Mouse (Mus musculus): Measurements from ENCODE around the gene Mark4. TPM values are rescaled to one million over a fixed set of nuclear protein-coding genes. Genes with fewer than 3 reads are reported as not detected.
A peak's percentile ranks its signal among the peaks of the same experiment; 100 is the strongest.

The Mark4 gene
- polyA plus RNA-seq, 1 experiment from 2014 or later, result 13.3 TPM

- Histone ChIP-seq H3K9ac (ENCODE audit: low read depth, low read length) (no peak overlapping the region), H3K4me1 (replicated peaks; ENCODE audit: control insufficient read depth, insufficient read depth, low read length) (0 out of 2 replicates have a peak, but pooled peaks cover 3% of the 10 kb centered on the region), H3K4me3 (ENCODE audit: low read depth, low read length) (no peak overlapping the region), H3K9me3 (ENCODE audit: control insufficient read depth, low read length) (no peaks in the 10 kb centered on the region), H3K4me2 (replicated peaks; ENCODE audit: low read depth, low read length) (no peak overlapping the region), H3K27ac (ENCODE audit: low read depth, low read length) (no peak overlapping the region), H3K27me3 (ENCODE audit: control insufficient read depth, insufficient read depth, low read length) (peaks cover 14% of the 10 kb centered on the region), H3K36me3 (ENCODE audit: control insufficient read depth, insufficient read depth, low read length) (no peaks in the 10 kb centered on the region)
- ATAC-seq (ENCODE audit: low FRiP score) (no peak), DNase-seq (ENCODE audit: low spot score) (no peak)
- 56% methylated on average over 5 of the region's 5 CpGs for WGBS
Observed at GRCm38 (mm10) chr7:19496214-19496555, 37.6 kb upstream of the Mark4 start.

- Histone ChIP-seq H3K4me2 (replicated peaks; ENCODE audit: low read depth, low read length) (no peak overlapping the region), H3K9me3 (ENCODE audit: control insufficient read depth, low read length) (no peaks in the 10 kb centered on the region), H3K27ac (ENCODE audit: low read depth, low read length) (no peak overlapping the region), H3K36me3 (ENCODE audit: control insufficient read depth, insufficient read depth, low read length) (no peaks in the 10 kb centered on the region), H3K4me3 (ENCODE audit: low read depth, low read length) (no peak overlapping the region), H3K27me3 (ENCODE audit: control insufficient read depth, insufficient read depth, low read length) (peaks cover 19% of the 10 kb centered on the region), H3K4me1 (replicated peaks; ENCODE audit: control insufficient read depth, insufficient read depth, low read length) (0 out of 2 replicates have a peak, but pooled peaks cover 3% of the 10 kb centered on the region), H3K9ac (ENCODE audit: low read depth, low read length) (no peak overlapping the region)
- ATAC-seq (ENCODE audit: low FRiP score) (no peak), DNase-seq (ENCODE audit: low spot score) (no peak)
- WGBS, result 56% methylated on average over 20 of the region's 20 CpGs
Observed at GRCm38 (mm10) chr7:19495521-19496213, 37.0 kb upstream of the Mark4 start.

- H3K9ac ChIP-seq (ENCODE audit: low read depth, low read length), result no peak overlapping the region
- H3K4me2 ChIP-seq (replicated peaks; ENCODE audit: low read depth, low read length), result no peak overlapping the region
- no peaks in the 10 kb centered on the region for H3K9me3 ChIP-seq (ENCODE audit: control insufficient read depth, low read length)
- no peaks in the 10 kb centered on the region for H3K36me3 ChIP-seq (ENCODE audit: control insufficient read depth, insufficient read depth, low read length)
- H3K27ac ChIP-seq (ENCODE audit: low read depth, low read length), result no peak overlapping the region
- ATAC-seq (ENCODE audit: low FRiP score) (no peak), DNase-seq (ENCODE audit: low spot score) (no peak)
- 0 out of 2 replicates have a peak, but pooled peaks cover 3% of the 10 kb centered on the region for H3K4me1 ChIP-seq (replicated peaks; ENCODE audit: control insufficient read depth, insufficient read depth, low read length)
- peaks cover 25% of the 10 kb centered on the region for H3K27me3 ChIP-seq (ENCODE audit: control insufficient read depth, insufficient read depth, low read length)
- 83% methylated on average over 25 of the region's 25 CpGs for WGBS
- H3K4me3 ChIP-seq (ENCODE audit: low read depth, low read length), result no peak overlapping the region
Observed at GRCm38 (mm10) chr7:19494751-19495474, 36.3 kb upstream of the Mark4 start.

DNA sequence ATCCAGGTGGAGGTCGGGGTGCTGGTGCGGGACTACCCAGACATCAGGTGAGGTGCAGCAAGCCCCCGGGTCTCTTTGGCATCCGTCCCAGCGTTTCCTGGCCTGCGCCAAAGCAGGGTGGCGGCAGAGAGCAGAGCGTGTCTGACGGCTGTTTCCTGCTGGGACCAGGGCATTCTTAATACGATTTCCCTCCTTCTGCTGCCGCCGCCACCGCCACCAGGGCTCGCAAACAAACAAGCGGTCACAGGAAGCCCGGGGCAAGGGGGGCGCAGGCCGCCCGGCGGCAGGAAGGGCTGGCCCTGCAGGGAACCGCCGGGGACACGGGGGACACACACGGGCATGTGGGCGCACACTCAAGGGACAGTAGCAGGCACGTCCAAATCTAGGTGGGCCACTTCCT is 33.1 kb upstream of the Mark4 start:
- ATAC-seq (ENCODE audit: low FRiP score) (no peak), DNase-seq (ENCODE audit: low spot score) (peak; percentile 42)
- no peaks in the 10 kb centered on the region for H3K36me3 ChIP-seq (ENCODE audit: control insufficient read depth, insufficient read depth, low read length)
- peaks cover 49% of the 10 kb centered on the region for H3K27me3 ChIP-seq (ENCODE audit: control insufficient read depth, insufficient read depth, low read length)
- WGBS, result 3% methylated on average over 26 of the region's 26 CpGs
- peak overlapping the region; percentile 15; the same call in 1 of the 2 replicates for H3K9ac ChIP-seq (ENCODE audit: low read depth, low read length)
- peaks cover 6% of the 10 kb centered on the region; the same call in 1 of the 2 replicates for H3K4me1 ChIP-seq (replicated peaks; ENCODE audit: control insufficient read depth, insufficient read depth, low read length)
- 0 out of 2 replicates have a peak overlapping the region, but pooled peaks have one; percentile 13 for H3K4me3 ChIP-seq (ENCODE audit: low read depth, low read length)
- H3K9me3 ChIP-seq (ENCODE audit: control insufficient read depth, low read length), result no peaks in the 10 kb centered on the region
- H3K4me2 ChIP-seq (replicated peaks; ENCODE audit: low read depth, low read length), result peak overlapping the region; percentile 37
- H3K27ac ChIP-seq (ENCODE audit: low read depth, low read length), result no peak overlapping the region

- ATAC-seq (ENCODE audit: low FRiP score) (peak; percentile 51; the same call in 1 of the 2 replicates), DNase-seq (ENCODE audit: low spot score) (peak; percentile 48)
- H3K9me3 ChIP-seq (ENCODE audit: control insufficient read depth, low read length), result no peaks in the 10 kb centered on the region
- 2% methylated on average over 30 of the region's 31 CpGs for WGBS
- H3K27me3 ChIP-seq (ENCODE audit: control insufficient read depth, insufficient read depth, low read length), result peaks cover 49% of the 10 kb centered on the region
- no peaks in the 10 kb centered on the region for H3K36me3 ChIP-seq (ENCODE audit: control insufficient read depth, insufficient read depth, low read length)
- H3K4me2 ChIP-seq (replicated peaks; ENCODE audit: low read depth, low read length), result peak overlapping the region; percentile 25
- H3K9ac ChIP-seq (ENCODE audit: low read depth, low read length), result no peak overlapping the region
- H3K4me3 ChIP-seq (ENCODE audit: low read depth, low read length), result peak overlapping the region; percentile 18
- H3K27ac ChIP-seq (ENCODE audit: low read depth, low read length), result no peak overlapping the region
- H3K4me1 ChIP-seq (replicated peaks; ENCODE audit: control insufficient read depth, insufficient read depth, low read length), result peaks cover 6% of the 10 kb centered on the region; the same call in 1 of the 2 replicates
Observed at GRCm38 (mm10) chr7:19489525-19489924, 30.9 kb upstream of the Mark4 start.

DNA sequence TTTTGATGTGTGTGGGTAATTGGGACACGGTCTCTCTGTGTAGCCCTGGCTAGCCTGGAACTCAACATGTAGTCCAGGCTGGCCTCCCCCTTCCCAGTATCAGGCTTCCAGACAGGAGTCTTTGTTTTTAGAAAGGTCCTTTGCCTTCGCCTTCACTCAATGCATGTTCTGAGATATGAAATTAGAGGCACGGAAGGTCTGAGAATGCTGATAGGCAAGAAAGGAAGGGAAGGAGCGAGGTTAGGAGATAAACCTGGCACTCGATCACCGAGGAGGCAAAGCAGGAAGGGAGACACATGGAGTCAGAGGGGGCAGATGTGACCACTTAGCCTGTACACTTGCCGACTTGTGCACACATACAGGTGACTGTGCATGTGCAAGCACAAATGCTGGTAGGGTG is 27.9 kb upstream of the Mark4 start:
- no peak overlapping the region for H3K4me3 ChIP-seq (ENCODE audit: low read depth, low read length)
- peaks cover 3% of the 10 kb centered on the region; the same call in 1 of the 2 replicates for H3K4me1 ChIP-seq (replicated peaks; ENCODE audit: control insufficient read depth, insufficient read depth, low read length)
- no peak overlapping the region for H3K9ac ChIP-seq (ENCODE audit: low read depth, low read length)
- DNase-seq (ENCODE audit: low spot score) (no peak), ATAC-seq (ENCODE audit: low FRiP score) (no peak)
- peaks cover 39% of the 10 kb centered on the region for H3K27me3 ChIP-seq (ENCODE audit: control insufficient read depth, insufficient read depth, low read length)
- H3K27ac ChIP-seq (ENCODE audit: low read depth, low read length), result no peak overlapping the region
- no peaks in the 10 kb centered on the region for H3K36me3 ChIP-seq (ENCODE audit: control insufficient read depth, insufficient read depth, low read length)
- 92% methylated on average over 7 of the region's 7 CpGs for WGBS
- no peaks in the 10 kb centered on the region for H3K9me3 ChIP-seq (ENCODE audit: control insufficient read depth, low read length)
- no peak overlapping the region for H3K4me2 ChIP-seq (replicated peaks; ENCODE audit: low read depth, low read length)

- DNase-seq (ENCODE audit: low spot score), result no peak
- H3K4me1 ChIP-seq (replicated peaks; ENCODE audit: control insufficient read depth, insufficient read depth, low read length), result peaks cover 3% of the 10 kb centered on the region; the same call in 1 of the 2 replicates
- no peak overlapping the region for H3K9ac ChIP-seq (ENCODE audit: low read depth, low read length)
- no peak for ATAC-seq (ENCODE audit: low FRiP score)
- no peaks in the 10 kb centered on the region for H3K9me3 ChIP-seq (ENCODE audit: control insufficient read depth, low read length)
- no peak overlapping the region for H3K4me2 ChIP-seq (replicated peaks; ENCODE audit: low read depth, low read length)
- 100% methylated on average over 1 of the region's 1 CpGs for WGBS
- H3K27me3 ChIP-seq (ENCODE audit: control insufficient read depth, insufficient read depth, low read length), result peaks cover 29% of the 10 kb centered on the region
- no peak overlapping the region for H3K27ac ChIP-seq (ENCODE audit: low read depth, low read length)
- no peaks in the 10 kb centered on the region for H3K36me3 ChIP-seq (ENCODE audit: control insufficient read depth, insufficient read depth, low read length)
- H3K4me3 ChIP-seq (ENCODE audit: low read depth, low read length), result no peak overlapping the region
Observed at GRCm38 (mm10) chr7:19485488-19485887, 26.9 kb upstream of the Mark4 start.

DNA sequence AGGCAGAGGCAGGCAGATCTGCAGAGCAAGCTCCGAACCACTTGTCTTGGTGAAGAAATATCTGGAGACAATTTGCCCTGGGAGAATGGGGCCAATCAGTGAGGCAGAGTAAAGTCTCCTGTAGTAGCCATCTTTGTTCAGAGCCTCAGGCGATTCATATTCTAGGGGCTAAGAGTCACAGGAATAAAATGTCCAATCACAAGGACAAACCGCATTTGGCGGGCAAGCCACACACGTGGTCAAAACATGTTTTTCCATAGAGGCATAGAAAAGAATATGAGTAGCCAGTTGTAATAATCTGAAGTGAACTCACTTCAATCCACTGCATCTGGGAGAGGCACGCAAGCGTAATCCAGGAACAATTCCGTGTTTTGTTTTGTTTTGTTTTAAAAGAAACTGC is 24.7 kb upstream of the Mark4 start:
- ATAC-seq (ENCODE audit: low FRiP score) (no peak), DNase-seq (ENCODE audit: low spot score) (no peak)
- Histone ChIP-seq H3K9ac (ENCODE audit: low read depth, low read length) (no peak overlapping the region), H3K9me3 (ENCODE audit: control insufficient read depth, low read length) (no peaks in the 10 kb centered on the region), H3K27ac (ENCODE audit: low read depth, low read length) (no peak overlapping the region), H3K4me1 (replicated peaks; ENCODE audit: control insufficient read depth, insufficient read depth, low read length) (no peaks in the 10 kb centered on the region), H3K27me3 (ENCODE audit: control insufficient read depth, insufficient read depth, low read length) (peaks cover 10% of the 10 kb centered on the region), H3K4me3 (ENCODE audit: low read depth, low read length) (no peak overlapping the region), H3K36me3 (ENCODE audit: control insufficient read depth, insufficient read depth, low read length) (no peaks in the 10 kb centered on the region), H3K4me2 (replicated peaks; ENCODE audit: low read depth, low read length) (no peak overlapping the region)
- WGBS, result 83% methylated on average over 8 of the region's 8 CpGs

Measured in hindbrain, embryonic 11.5 days (tissue).